Mouse (Mus musculus) C2C12 (cell line): ENCODE data around the gene Clta.

Experiments used
- CEBPB ChIP-seq: IDR thresholded peaks from one replicate; pipeline ENCODE4 v1.6.1; 2011; ENCODE audit warnings: low read depth, mild to moderate bottlenecking, control low read depth, moderate library complexity
- CTCF ChIP-seq: IDR thresholded peaks from one replicate; pipeline ENCODE4 v1.5.1; 2011; ENCODE audit not compliant: control insufficient read depth, insufficient read depth, insufficient read length
- USF1 ChIP-seq: IDR thresholded peaks from one replicate; pipeline ENCODE4 v1.6.1; 2011; ENCODE audit warnings: low read depth, mild to moderate bottlenecking, control low read depth, moderate library complexity

GRCm38 (mm10) chr4:44069411-44069810 lies 65.2 kb downstream of the Clta start:
- TF ChIP-seq CTCF (no peak), USF1 (no peak), CEBPB (no peak)
